ENCODE assay signal across 9 mouse cellular contexts in genomic region chr2:121298131-121298530, GRCm38 (mm10). TPM values are rescaled to one million over a fixed set of nuclear protein-coding genes. Genes with fewer than 3 reads are reported as not detected.
DNase-seq lines count a peak whose midpoint lies in the region; ATAC-seq lines count a peak whose summit lies in the region.
"Had no signal": no experiment of that assay in that cellular context is flagged by ENCODE, and none has a peak within 500 bp of the region (broad histone marks: within the 10 kb centered on the region; RNA-seq: fewer than 3 reads in every experiment).

No protein-coding gene starts in this region.

- peak overlapping the region; percentile 78 for H3K4me2 ChIP-seq in heart, embryonic 13.5 days
- H3K4me2 ChIP-seq in hindbrain, embryonic 16.5 days (ENCODE audit: low read length), result peak overlapping the region; percentile 73
- H3K4me2 ChIP-seq in neural tube, embryonic 14.5 days (ENCODE audit: low read depth, low read length), result peak overlapping the region; percentile 92

- DNase-seq in heart, postnatal 10 days, result no peak
- DNase-seq in embryo, embryonic 10.5 days (ENCODE audit: low spot score), result peak; percentile 50
- DNase-seq in urinary bladder, postnatal 4 days (ENCODE audit: low spot score in 2 of 2), result no peak
- no peak for DNase-seq in spleen, postnatal 14 days (ENCODE audit: low spot score in 2 of 2)
- no peak for DNase-seq in testis, postnatal 10 days (ENCODE audit: low spot score)

- ATAC-seq in heart, embryonic 13.5 days (ENCODE audit: extremely low read depth, insufficient number of reproducible peaks, low FRiP score, low TSS enrichment), result no peak
- ATAC-seq in hindbrain, embryonic 16.5 days, result no peak
- ATAC-seq in neural tube, embryonic 14.5 days (ENCODE audit: low read depth), result no peak

- no peak overlapping the region for H3K27ac ChIP-seq in heart, embryonic 13.5 days (replicated peaks)
- no peak overlapping the region for H3K27ac ChIP-seq in hindbrain, embryonic 16.5 days (ENCODE audit: low read depth, low read length)
- no peak overlapping the region for H3K27ac ChIP-seq in neural tube, embryonic 14.5 days (ENCODE audit: low read depth, low read length)
- H3K27ac ChIP-seq: liver, embryonic 14.5 days had no signal

- H3K4me3 ChIP-seq in heart, embryonic 13.5 days, result 0 out of 2 replicates have a peak overlapping the region, but pooled peaks have one; percentile 3
- peak overlapping the region; percentile 69 for H3K4me3 ChIP-seq in hindbrain, embryonic 16.5 days (ENCODE audit: low read length)
- H3K4me3 ChIP-seq in neural tube, embryonic 14.5 days (ENCODE audit: low read depth, low read length), result no peak overlapping the region

- intact Hi-C loops in heart, postnatal 10 days (cut with DNase I), result no loop called here

- WGBS in heart, embryonic 13.5 days, result 16% methylated on average over 8 of the region's 8 CpGs
- 6% methylated on average over 8 of the region's 8 CpGs for WGBS in hindbrain, embryonic 16.5 days
- whole genome bisulfite sequencing in neural tube, embryonic 14.5 days, result 4% methylated on average over 8 of the region's 8 CpGs

- H3K27me3 ChIP-seq in heart, embryonic 13.5 days (replicated peaks), result peaks cover 67% of the 10 kb centered on the region
- no peaks in the 10 kb centered on the region for H3K27me3 ChIP-seq in hindbrain, embryonic 16.5 days (replicated peaks; ENCODE audit: control insufficient read depth, insufficient read depth, low read length)
- no peaks in the 10 kb centered on the region for H3K27me3 ChIP-seq in neural tube, embryonic 14.5 days (ENCODE audit: control insufficient read depth, insufficient read depth, low read length)

- H3K4me1 ChIP-seq in heart, embryonic 13.5 days, result peaks cover 51% of the 10 kb centered on the region
- H3K4me1 ChIP-seq in hindbrain, embryonic 16.5 days (ENCODE audit: control insufficient read depth, insufficient read depth, low read depth, low read length), result peaks cover 38% of the 10 kb centered on the region
- peaks cover 37% of the 10 kb centered on the region for H3K4me1 ChIP-seq in neural tube, embryonic 14.5 days (ENCODE audit: control insufficient read depth, insufficient read depth, low read length)

- peak overlapping the region; percentile 25 for H3K9ac ChIP-seq in heart, embryonic 13.5 days
- no peak overlapping the region; the same call in 1 of the 2 replicates for H3K9ac ChIP-seq in hindbrain, embryonic 16.5 days (ENCODE audit: low read depth, low read length)
- no peak overlapping the region for H3K9ac ChIP-seq in neural tube, embryonic 14.5 days (replicated peaks; ENCODE audit: low read depth, low read length)
- H3K9ac ChIP-seq: liver, embryonic 14.5 days had no signal

- no peaks in the 10 kb centered on the region for H3K9me3 ChIP-seq in heart, embryonic 13.5 days
- H3K9me3 ChIP-seq in hindbrain, embryonic 16.5 days (ENCODE audit: control insufficient read depth, low read length), result no peaks in the 10 kb centered on the region
- no peaks in the 10 kb centered on the region for H3K9me3 ChIP-seq in neural tube, embryonic 14.5 days (ENCODE audit: control insufficient read depth, low read length)

- peaks cover 42% of the 10 kb centered on the region for H3K36me3 ChIP-seq in heart, embryonic 13.5 days
- peaks cover 36% of the 10 kb centered on the region for H3K36me3 ChIP-seq in hindbrain, embryonic 16.5 days (ENCODE audit: control insufficient read depth, insufficient read depth, low read length)
- H3K36me3 ChIP-seq in neural tube, embryonic 14.5 days (ENCODE audit: control insufficient read depth, insufficient read depth, low read length), result peaks cover 35% of the 10 kb centered on the region

RNA-seq across cellular contexts. Expression of gene Map1a, which starts 8.7 kb away (rescaled TPM):
- polyA plus RNA-seq in heart, embryonic 13.5 days (2015; fragmentation: Nextera tagmentation; extraction: Ambion mirVana), result 3.8 and 4.7 TPM in 2 replicates
- total RNA-seq in heart, postnatal 10 days (2021), result 10 to 100 TPM in 1 of 2 experiments, 1 to 10 TPM in 1; 9.6 to 12.2 TPM
- 29.6 and 46.5 TPM in 2 replicates for polyA plus RNA-seq in hindbrain, embryonic 16.5 days (2015; fragmentation: Nextera tagmentation; extraction: Ambion mirVana)
- 39.7 and 65.1 TPM in 2 replicates for polyA plus RNA-seq in neural tube, embryonic 14.5 days (2014; fragmentation: Nextera tagmentation; extraction: Ambion mirVana)

RNA-seq across cellular contexts. Expression of gene Trp53bp1, which starts 26.9 kb away (rescaled TPM):
- 44.5 and 44.6 TPM in 2 replicates for polyA plus RNA-seq in heart, embryonic 13.5 days (2015; fragmentation: Nextera tagmentation; extraction: Ambion mirVana)
- total RNA-seq in heart, postnatal 10 days (2021), result 10 to 100 TPM; 51.6 to 57.8 TPM
- 134 and 146 TPM in 2 replicates for polyA plus RNA-seq in hindbrain, embryonic 16.5 days (2015; fragmentation: Nextera tagmentation; extraction: Ambion mirVana)
- 161 and 185 TPM in 2 replicates for polyA plus RNA-seq in neural tube, embryonic 14.5 days (2014; fragmentation: Nextera tagmentation; extraction: Ambion mirVana)

RNA-seq across cellular contexts. Expression of gene Ppip5k1, which starts 57.1 kb away (rescaled TPM):
- polyA plus RNA-seq in heart, embryonic 13.5 days (2015; fragmentation: Nextera tagmentation; extraction: Ambion mirVana), result 9.9 TPM in 2 replicates
- total RNA-seq in heart, postnatal 10 days (2021), result 10 to 100 TPM; 23.5 to 25.0 TPM
- 22.6 and 23.2 TPM in 2 replicates for polyA plus RNA-seq in hindbrain, embryonic 16.5 days (2015; fragmentation: Nextera tagmentation; extraction: Ambion mirVana)
- polyA plus RNA-seq in neural tube, embryonic 14.5 days (2014; fragmentation: Nextera tagmentation; extraction: Ambion mirVana), result 20.3 and 23.5 TPM in 2 replicates

RNA-seq across cellular contexts. Expression of gene Ckmt1, which starts 59.4 kb away (rescaled TPM):
- 0.37 and 0.47 TPM in 2 replicates for polyA plus RNA-seq in heart, embryonic 13.5 days (2015; fragmentation: Nextera tagmentation; extraction: Ambion mirVana)
- total RNA-seq in heart, postnatal 10 days (2021), result 1 to 10 TPM; 1.3 to 1.6 TPM
- polyA plus RNA-seq in hindbrain, embryonic 16.5 days (2015; fragmentation: Nextera tagmentation; extraction: Ambion mirVana), result 137 and 165 TPM in 2 replicates
- 83.5 and 108 TPM in 2 replicates for polyA plus RNA-seq in neural tube, embryonic 14.5 days (2014; fragmentation: Nextera tagmentation; extraction: Ambion mirVana)
